Mouse (Mus musculus) limb, embryonic 15.5 days (tissue): ENCODE results near the gene Phf10. TPM values are rescaled to one million over a fixed set of nuclear protein-coding genes. Genes with fewer than 3 reads are reported as not detected.
"Not testable (repeated sequence)": the region's sequence is repeated elsewhere in the genome, so short reads cannot be mapped to it uniquely, and the experiment has no call there.

Experiments used
- ATAC-seq: fragments of 200-750 bp; cut with Nextera tagmentation; 2 replicates; pipeline ENCODE4 v1.8.0; 2017; ENCODE audit warnings: low read depth, moderate TSS enrichment; ENCODE audit not compliant: insufficient number of reproducible peaks, low FRiP score, low TSS enrichment
- H3K27ac ChIP-seq: fragments of 300-500 bp; sonication (generic); 2 replicates; pipeline ENCODE4 v1.5.1; 2015; ENCODE audit warnings: moderate library complexity, mild to moderate bottlenecking, inconsistent platforms
- H3K27me3 ChIP-seq: fragments of 300-500 bp; sonication (generic); 2 replicates; pipeline ENCODE4 v1.6.1; 2015; ENCODE audit warnings: inconsistent platforms
- H3K36me3 ChIP-seq: fragments of 300-500 bp; sonication (generic); 2 replicates; pipeline ENCODE4 v1.6.1; 2015; ENCODE audit warnings: inconsistent platforms
- H3K4me1 ChIP-seq: fragments of 300-500 bp; sonication (generic); 2 replicates; pipeline ENCODE4 v1.6.1; 2015; ENCODE audit warnings: inconsistent platforms
- H3K4me2 ChIP-seq: fragments of 300-500 bp; sonication (generic); 2 replicates; pipeline ENCODE4 v1.6.1; 2015; ENCODE audit warnings: mild to moderate bottlenecking, inconsistent platforms
- H3K4me3 ChIP-seq: fragments of 300-500 bp; sonication (generic); 2 replicates; pipeline ENCODE4 v1.5.1; 2015; ENCODE audit warnings: mild to moderate bottlenecking, inconsistent platforms
- H3K9ac ChIP-seq: fragments of 300-500 bp; sonication (generic); 2 replicates; pipeline ENCODE4 v1.6.1; 2015; ENCODE audit warnings: inconsistent platforms
- H3K9me3 ChIP-seq: fragments of 300-500 bp; sonication (generic); 2 replicates; pipeline ENCODE4 v1.6.1; 2016; ENCODE audit warnings: inconsistent platforms
- WGBS: fragments of 180-500 bp; shearing (Covaris S2); methylation state at CpG from one replicate; pipeline ENCODE4 v1.1.7; 2015; 5-methylcytosine and 5-hydroxymethylcytosine counted together
- polyA plus RNA-seq: library from polyadenylated mRNA; unstranded; fragments of >200 nt; fragmentation: Nextera tagmentation; extraction: Ambion mirVana; gene quantifications from 2 replicates; pipeline ENCODE4 v1.2.1, GENCODE M21; 2015

Gene Phf10
- polyA plus RNA-seq, 1 experiment from 2014 or later, result 35.6 TPM

DNA sequence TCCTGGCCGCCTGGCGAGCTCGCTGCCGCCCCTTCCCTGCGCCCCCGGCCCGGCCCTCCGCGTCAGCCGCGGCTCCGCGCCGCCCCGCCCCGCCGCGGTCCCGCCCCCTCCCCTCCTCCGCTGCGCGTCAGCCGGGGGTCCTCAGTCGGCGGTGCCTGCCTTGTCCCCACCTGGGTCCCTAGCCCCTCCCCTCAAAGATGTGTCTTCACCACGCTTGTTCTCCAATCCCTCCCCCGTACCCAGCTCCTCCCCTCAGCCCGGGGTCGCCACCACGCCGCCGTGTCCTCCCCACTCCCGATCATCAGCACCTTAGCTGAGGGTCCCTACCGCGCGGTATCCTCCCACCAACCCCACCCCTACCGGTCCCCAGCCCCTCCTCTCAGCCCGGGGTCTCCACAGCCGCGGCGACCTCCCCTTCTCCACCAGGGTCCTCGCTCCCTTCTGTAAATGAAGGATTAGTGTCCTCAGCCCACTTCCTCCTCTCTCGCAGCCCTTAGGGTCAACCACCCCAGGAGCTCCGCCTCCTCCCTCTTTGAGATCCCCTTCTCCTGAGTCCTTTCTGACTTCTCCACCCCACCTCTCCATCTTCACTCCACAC, 583 bp upstream of the Phf10 start:
- H3K36me3 ChIP-seq, H3K27ac ChIP-seq, H3K9me3 ChIP-seq, H3K9ac ChIP-seq, H3K27me3 ChIP-seq, H3K4me1 ChIP-seq, H3K4me2 ChIP-seq, H3K4me3 ChIP-seq: not testable (repeated sequence)
- no CpG with 5 or more reads among the region's 44 CpGs for WGBS
- ATAC-seq, result peak; percentile 88

DNA sequence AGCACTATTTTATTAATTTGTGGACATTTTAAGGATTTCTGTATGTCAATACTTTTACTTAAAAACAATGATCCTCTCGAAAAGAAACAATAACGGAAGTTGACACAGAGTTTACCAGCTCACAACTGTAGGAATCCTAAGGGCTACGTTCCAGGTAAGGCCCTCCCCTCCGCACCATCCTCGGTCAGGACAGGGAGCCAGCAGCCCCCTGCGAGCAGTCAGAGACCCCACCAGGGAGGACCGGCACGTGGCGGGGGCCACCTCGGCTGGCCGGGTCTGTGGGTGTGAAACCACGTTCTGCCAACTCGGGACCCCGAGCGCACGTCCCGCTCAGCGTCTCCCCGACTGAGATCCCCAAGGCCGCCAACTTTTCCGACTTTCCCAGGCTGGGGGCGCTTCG, 553 bp downstream of the Phf10 start:
- H3K4me2 ChIP-seq, result peak overlapping the region; percentile 84
- H3K4me3 ChIP-seq, result peak overlapping the region; percentile 72
- no peak for ATAC-seq
- peaks cover 6% of the 10 kb centered on the region for H3K4me1 ChIP-seq
- WGBS, result 1% methylated on average over 22 of the region's 23 CpGs
- no peaks in the 10 kb centered on the region for H3K27me3 ChIP-seq
- peak overlapping the region; percentile 75 for H3K27ac ChIP-seq
- H3K36me3 ChIP-seq, result no peaks in the 10 kb centered on the region
- no peaks in the 10 kb centered on the region for H3K9me3 ChIP-seq
- peak overlapping the region; percentile 71 for H3K9ac ChIP-seq

GRCm38 (mm10) chr17:14959979-14960378, 1.1 kb downstream of the Phf10 start:
- H3K27me3 ChIP-seq, result no peaks in the 10 kb centered on the region
- H3K9me3 ChIP-seq, result no peaks in the 10 kb centered on the region
- H3K4me3 ChIP-seq, result peak overlapping the region; percentile 28
- peaks cover 6% of the 10 kb centered on the region for H3K4me1 ChIP-seq
- no peak overlapping the region for H3K27ac ChIP-seq
- no peak for ATAC-seq
- H3K36me3 ChIP-seq, result peaks cover under 1% of the 10 kb centered on the region; the same call in 1 of the 2 replicates
- peak overlapping the region; percentile 49 for H3K4me2 ChIP-seq
- 15% methylated on average over 3 of the region's 3 CpGs for WGBS
- 0 out of 2 replicates have a peak overlapping the region, but pooled peaks have one; percentile 17 for H3K9ac ChIP-seq

GRCm38 (mm10) chr17:14958686-14959327, 2.3 kb downstream of the Phf10 start:
- Histone ChIP-seq H3K4me1 (peaks cover 6% of the 10 kb centered on the region), H3K9ac (no peak overlapping the region), H3K9me3 (no peaks in the 10 kb centered on the region), H3K36me3 (peaks cover 10% of the 10 kb centered on the region), H3K4me3 (no peak overlapping the region), H3K27me3 (no peaks in the 10 kb centered on the region), H3K27ac (no peak overlapping the region), H3K4me2 (no peak overlapping the region)
- WGBS, result 82% methylated on average over 5 of the region's 5 CpGs
- ATAC-seq, result no peak

DNA sequence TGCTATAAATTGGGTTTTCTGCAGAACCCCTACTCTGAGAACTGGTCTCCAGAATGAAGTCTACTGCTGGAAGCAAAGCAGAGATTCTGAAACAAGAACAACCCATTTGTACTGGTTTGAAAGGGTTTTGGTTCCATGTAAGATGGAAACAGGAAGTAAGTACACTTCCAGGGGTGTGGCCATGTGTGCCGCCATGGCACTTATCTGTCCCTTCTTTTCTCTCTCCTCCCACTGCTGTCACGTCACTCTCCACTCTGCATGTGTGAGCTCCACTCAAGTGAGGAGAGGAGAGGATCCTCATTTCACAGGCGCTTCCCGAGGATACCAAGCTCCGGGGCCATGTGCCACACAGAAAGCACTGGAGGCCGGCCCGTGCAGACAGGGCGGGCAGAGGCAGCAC, 7.6 kb downstream of the Phf10 start:
- Histone ChIP-seq H3K27me3 (no peaks in the 10 kb centered on the region), H3K4me1 (no peaks in the 10 kb centered on the region), H3K9ac (no peak overlapping the region), H3K27ac (no peak overlapping the region), H3K4me3 (no peak overlapping the region), H3K9me3 (no peaks in the 10 kb centered on the region), H3K4me2 (no peak overlapping the region), H3K36me3 (peaks cover 47% of the 10 kb centered on the region)
- 84% methylated on average over 8 of the region's 8 CpGs for WGBS
- no peak for ATAC-seq

DNA sequence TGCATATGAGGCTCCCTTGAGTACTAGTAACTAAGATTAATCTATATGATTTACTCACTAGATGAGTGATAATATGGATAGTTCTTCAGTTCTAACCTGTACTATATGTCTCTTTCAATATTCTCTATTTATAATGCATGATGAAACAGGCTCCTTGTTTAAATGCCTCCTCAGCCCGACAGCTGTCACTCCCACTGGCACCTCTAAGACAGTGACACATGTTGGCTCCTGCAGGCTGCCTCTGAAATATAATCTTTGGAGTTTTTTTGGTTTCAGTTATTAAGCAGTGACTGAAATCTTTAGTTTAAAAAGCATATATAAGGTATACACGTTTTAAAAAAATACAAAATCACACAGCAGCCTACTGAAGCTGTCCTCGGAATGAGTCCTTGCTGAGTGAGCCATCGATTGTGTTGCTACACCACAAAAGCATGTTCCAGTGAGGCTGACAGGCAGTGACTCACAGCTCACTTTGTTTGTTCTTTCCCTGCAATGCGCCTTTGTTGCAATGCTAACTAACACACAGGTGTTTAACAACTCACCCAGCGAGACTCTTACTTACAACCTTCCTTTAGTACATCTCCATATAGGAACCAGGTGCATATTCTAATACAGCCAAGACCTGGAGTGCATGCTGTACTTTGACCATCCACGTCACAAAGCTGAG, 11.8 kb downstream of the Phf10 start:
- no peak overlapping the region for H3K9ac ChIP-seq
- peaks cover 8% of the 10 kb centered on the region for H3K4me1 ChIP-seq
- H3K9me3 ChIP-seq, result no peaks in the 10 kb centered on the region
- 81% methylated on average over 7 of the region's 7 CpGs for WGBS
- H3K4me2 ChIP-seq, result no peak overlapping the region
- no peaks in the 10 kb centered on the region for H3K27me3 ChIP-seq
- H3K4me3 ChIP-seq, result no peak overlapping the region
- no peak overlapping the region for H3K27ac ChIP-seq
- no peak for ATAC-seq
- peaks cover 62% of the 10 kb centered on the region for H3K36me3 ChIP-seq

- Histone ChIP-seq H3K4me3 (no peak overlapping the region), H3K9ac (no peak overlapping the region), H3K27me3 (no peaks in the 10 kb centered on the region), H3K4me2 (no peak overlapping the region), H3K9me3 (no peaks in the 10 kb centered on the region), H3K4me1 (peaks cover 21% of the 10 kb centered on the region), H3K27ac (no peak overlapping the region), H3K36me3 (peaks cover 26% of the 10 kb centered on the region)
- 59% methylated on average over 1 of the region's 1 CpGs for WGBS
- no peak for ATAC-seq
Measured at GRCm38 (mm10) chr17:14944551-14944950, 16.5 kb downstream of the Phf10 start.

DNA sequence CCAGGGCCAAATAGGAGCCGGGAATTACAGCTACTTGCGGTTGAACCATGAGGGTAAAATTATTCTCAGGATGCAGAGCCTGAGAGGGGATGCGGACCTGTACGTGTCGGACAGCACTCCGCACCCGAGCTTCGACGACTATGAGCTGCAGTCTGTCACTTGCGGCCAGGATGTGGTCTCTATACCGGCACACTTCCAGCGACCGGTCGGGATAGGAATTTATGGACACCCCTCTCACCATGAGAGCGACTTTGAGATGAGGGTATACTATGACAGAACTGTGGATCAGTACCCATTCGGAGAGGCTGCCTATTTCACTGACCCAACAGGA, 17.4 kb downstream of the Phf10 start:
- peak; percentile 17; the same call in 1 of the 2 replicates for ATAC-seq
- Histone ChIP-seq H3K36me3 (peaks cover 23% of the 10 kb centered on the region), H3K27ac (peak overlapping the region; percentile 75; the same call in 1 of the 2 replicates), H3K9ac (peak overlapping the region; percentile 82), H3K9me3 (no peaks in the 10 kb centered on the region), H3K4me2 (peak overlapping the region; percentile 88), H3K27me3 (no peaks in the 10 kb centered on the region), H3K4me1 (peaks cover 21% of the 10 kb centered on the region), H3K4me3 (peak overlapping the region; percentile 79)
- WGBS, result 17% methylated on average over 16 of the region's 16 CpGs

DNA sequence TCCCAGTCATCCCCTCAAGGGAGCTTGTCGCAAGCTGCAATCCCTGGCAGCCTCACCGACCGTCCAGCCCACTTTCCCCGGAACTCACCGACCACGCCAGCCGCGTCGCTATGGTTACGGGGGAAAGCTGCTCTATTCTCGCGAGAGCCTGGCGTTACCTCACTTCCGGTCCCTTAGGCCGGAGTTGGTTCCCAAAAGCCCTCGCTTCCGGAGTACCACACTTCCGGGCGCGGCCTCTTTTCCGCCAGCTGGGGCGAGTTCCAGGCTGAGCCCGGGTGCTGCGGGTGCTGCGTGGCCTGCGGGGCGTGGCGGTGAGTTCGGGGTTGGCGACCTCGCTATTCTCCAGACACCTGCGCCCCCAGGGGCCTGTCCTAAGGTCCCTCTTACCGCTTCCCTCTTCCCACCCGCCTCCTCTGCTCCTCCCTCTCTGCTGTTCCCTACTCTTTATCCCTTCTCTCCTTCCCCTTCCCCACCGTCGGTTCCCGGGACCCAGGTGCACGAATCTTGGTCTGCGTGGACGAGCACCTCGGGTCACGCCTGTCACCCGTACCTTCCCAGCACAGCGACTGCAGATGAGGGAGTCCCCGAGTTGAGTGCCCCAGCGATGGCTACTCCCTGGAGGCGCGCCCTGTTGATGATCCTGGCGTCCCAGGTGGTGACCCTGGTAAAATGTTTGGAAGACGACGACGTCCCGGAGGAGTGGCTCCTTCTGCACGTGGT, 17.9 kb downstream of the Phf10 start, which contains the start of the genes Wdr27 and 1600012H06Rik:
TSS of gene Wdr27 (minus strand) at position 150 of the 720 bp plus-strand sequence.
TSS of gene 1600012H06Rik (plus strand) at position 176 of the 720 bp plus-strand sequence.
- H3K4me1 ChIP-seq, result peaks cover 21% of the 10 kb centered on the region
- peak within 1 kb of the TSS; percentile 88 for H3K4me2 ChIP-seq
- peak within 1 kb of the TSS; percentile 85 for H3K27ac ChIP-seq
- peak; percentile 95 for ATAC-seq
- H3K4me3 ChIP-seq, result peak within 1 kb of the TSS; percentile 79
- H3K27me3 ChIP-seq, result no peaks in the 10 kb centered on the region
- peak within 1 kb of the TSS; percentile 82 for H3K9ac ChIP-seq
- no peaks in the 10 kb centered on the region for H3K9me3 ChIP-seq
- peaks cover 17% of the 10 kb centered on the region for H3K36me3 ChIP-seq
- under 1% methylated on average over 54 of the region's 54 CpGs for WGBS

GRCm38 (mm10) chr17:14942181-14942580, 18.9 kb downstream of the Phf10 start:
- Histone ChIP-seq H3K36me3 (peaks cover 13% of the 10 kb centered on the region), H3K4me3 (peak overlapping the region; percentile 79), H3K4me2 (peak overlapping the region; percentile 88), H3K4me1 (peaks cover 21% of the 10 kb centered on the region)
- not testable (repeated sequence) for H3K27me3 ChIP-seq, ATAC-seq, H3K9me3 ChIP-seq, H3K27ac ChIP-seq, H3K9ac ChIP-seq
- 74% methylated on average over 6 of the region's 6 CpGs for WGBS

DNA sequence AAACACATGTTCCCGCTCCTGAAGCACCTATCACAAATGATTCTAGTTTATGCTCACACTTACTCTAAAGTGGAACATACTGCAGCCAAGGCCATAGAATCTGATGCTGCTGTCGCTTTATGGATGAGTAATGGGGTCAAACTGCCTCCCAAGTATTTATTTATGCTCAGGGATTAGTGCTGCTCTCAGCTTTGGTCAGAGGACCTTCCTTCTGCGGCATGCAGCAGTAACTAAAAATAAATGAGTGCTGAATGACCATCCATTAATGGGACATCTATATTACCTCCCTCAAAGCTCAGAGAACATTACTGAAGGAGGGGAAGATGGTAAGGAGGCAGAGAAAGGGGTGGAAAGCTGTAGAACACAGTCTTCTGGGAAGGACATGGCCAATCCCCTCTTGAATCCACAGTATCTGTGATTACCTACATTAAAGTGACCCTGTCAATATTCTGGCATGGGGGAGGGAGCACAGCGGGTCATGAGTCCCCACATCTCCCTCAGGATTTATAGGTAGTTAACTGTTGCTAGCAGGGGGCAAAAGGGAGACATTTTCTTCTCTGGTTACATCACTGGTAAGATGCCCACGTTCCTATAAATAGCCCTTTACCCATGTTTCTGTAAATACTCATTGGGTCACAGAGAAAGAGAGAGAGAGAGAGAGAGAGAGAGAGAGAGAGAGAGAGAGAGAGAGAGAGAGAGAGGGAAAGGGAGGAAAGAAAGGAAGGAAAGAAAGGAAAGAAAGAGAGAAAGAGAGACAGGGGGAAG, 25.1 kb downstream of the Phf10 start:
- no peak overlapping the region for H3K4me2 ChIP-seq
- H3K27ac ChIP-seq, result no peak overlapping the region
- H3K27me3 ChIP-seq, result no peaks in the 10 kb centered on the region
- ATAC-seq, result no peak
- H3K36me3 ChIP-seq, result no peaks in the 10 kb centered on the region
- no peak overlapping the region for H3K9ac ChIP-seq
- 62% methylated on average over 5 of the region's 5 CpGs for WGBS
- H3K4me1 ChIP-seq, result no peaks in the 10 kb centered on the region
- no peaks in the 10 kb centered on the region for H3K9me3 ChIP-seq
- no peak overlapping the region for H3K4me3 ChIP-seq
